Mouse (Mus musculus): Measurements from ENCODE around the gene Med24. TPM values are rescaled to one million over a fixed set of nuclear protein-coding genes. Genes with fewer than 3 reads are reported as not detected.
"Not testable (repeated sequence)": the region's sequence is repeated elsewhere in the genome, so short reads cannot be mapped to it uniquely, and the experiment has no call there.

The Med24 gene
- polyA plus RNA-seq, 1 experiment, result 18.4 TPM

DNA sequence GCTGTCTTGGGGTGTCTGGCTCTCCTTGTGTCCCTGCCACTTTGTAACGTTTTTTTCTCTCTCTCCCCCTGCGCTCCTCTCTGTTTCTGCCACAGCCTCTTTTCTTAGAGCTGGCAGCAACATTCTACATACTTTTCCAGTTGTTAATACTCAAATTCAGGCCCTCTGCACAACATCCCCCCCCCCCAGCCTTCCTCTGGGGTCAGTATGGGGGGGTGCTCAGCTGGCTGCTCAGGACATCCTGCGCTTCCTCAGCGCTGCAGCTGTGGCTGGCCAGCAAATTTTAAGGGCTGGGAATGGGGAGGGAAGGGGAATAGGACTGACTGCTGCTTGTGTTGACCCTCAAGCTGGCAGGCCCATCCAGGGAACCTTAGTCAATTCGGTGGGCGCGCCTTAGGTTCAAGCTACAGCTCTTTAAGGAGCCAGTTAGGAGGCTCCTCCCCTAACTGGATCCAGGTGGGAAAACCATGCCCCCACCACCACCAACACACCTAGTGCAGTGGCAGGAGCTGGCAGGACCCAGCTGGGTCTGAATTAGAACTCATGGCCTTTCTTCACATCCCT, 15.3 kb upstream of the Med24 start:
- Histone ChIP-seq H3K4me3 (ENCODE audit: insufficient read depth, low read depth, low read length) (peak overlapping the region; percentile 99), H3K27ac (replicated peaks; ENCODE audit: low read depth, low read length) (peak overlapping the region; percentile 46), H3K4me1 (ENCODE audit: control insufficient read depth, insufficient read depth, insufficient read length, low read length) (peaks cover 56% of the 10 kb centered on the region)

GRCm38 (mm10) chr11:98743655-98744345, 14.6 kb upstream of the Med24 start:
- H3K4me1 ChIP-seq (ENCODE audit: control insufficient read depth, insufficient read depth, insufficient read length, low read length), result peaks cover 50% of the 10 kb centered on the region
- peak overlapping the region; percentile 19; the same call in 1 of the 2 replicates for H3K27ac ChIP-seq (replicated peaks; ENCODE audit: low read depth, low read length)
- H3K4me3 ChIP-seq (ENCODE audit: insufficient read depth, low read depth, low read length), result peak overlapping the region; percentile 99

GRCm38 (mm10) chr11:98742397-98743291, 13.4 kb upstream of the Med24 start:
- Histone ChIP-seq H3K4me3 (ENCODE audit: insufficient read depth, low read depth, low read length) (peak overlapping the region; percentile 99), H3K4me1 (ENCODE audit: control insufficient read depth, insufficient read depth, insufficient read length, low read length) (peaks cover 39% of the 10 kb centered on the region)

GRCm38 (mm10) chr11:98741622-98742396, 12.6 kb upstream of the Med24 start:
- Histone ChIP-seq H3K27ac (replicated peaks; ENCODE audit: low read depth, low read length) (peak overlapping the region; percentile 86), H3K4me3 (ENCODE audit: insufficient read depth, low read depth, low read length) (peak overlapping the region; percentile 99), H3K4me1 (ENCODE audit: control insufficient read depth, insufficient read depth, insufficient read length, low read length) (peaks cover 33% of the 10 kb centered on the region)

More at GRCm38 (mm10) chr11:98742397-98743291, 13.4 kb upstream of the Med24 start:
- H3K27ac ChIP-seq (replicated peaks; ENCODE audit: low read depth, low read length), result peak overlapping the region; percentile 86

DNA sequence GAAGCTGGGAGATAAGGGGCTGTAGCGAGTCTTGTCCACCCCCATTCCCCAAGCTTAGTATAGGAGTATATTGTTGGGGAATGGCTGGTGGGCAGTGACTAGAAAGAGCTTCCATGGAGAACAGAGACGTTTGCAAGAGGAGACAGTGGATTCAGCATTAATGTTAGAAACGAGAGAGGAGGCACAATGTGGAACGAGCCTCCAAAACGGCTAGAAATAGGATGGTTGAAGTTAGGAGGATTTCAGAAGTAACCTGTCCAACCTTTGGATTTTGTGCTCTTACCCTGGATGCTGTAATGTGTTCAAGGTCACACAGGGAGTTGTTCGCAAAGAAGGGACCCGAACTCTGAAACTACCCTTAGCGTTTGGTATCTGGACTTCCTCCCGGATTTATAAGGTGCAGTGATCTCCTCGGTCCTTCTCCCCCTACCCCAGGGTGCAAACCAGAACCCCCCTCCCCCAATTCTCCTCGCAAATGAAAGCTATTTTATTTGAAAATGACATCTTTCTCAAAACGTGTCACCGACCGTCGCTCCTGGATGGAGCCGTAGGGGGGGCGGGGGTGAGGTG, 11.9 kb upstream of the Med24 start:
- Histone ChIP-seq H3K4me3 (ENCODE audit: insufficient read depth, low read depth, low read length) (peak overlapping the region; percentile 65), H3K4me1 (ENCODE audit: control insufficient read depth, insufficient read depth, insufficient read length, low read length) (peaks cover 26% of the 10 kb centered on the region), H3K27ac (replicated peaks; ENCODE audit: low read depth, low read length) (peak overlapping the region; percentile 59)

GRCm38 (mm10) chr11:98740393-98741050, 11.3 kb upstream of the Med24 start, which contains the start of gene Thra:
Gene Thra, plus strand, starts transcription at chr11:98740638.
- peaks cover 20% of the 10 kb centered on the region for H3K4me1 ChIP-seq (ENCODE audit: control insufficient read depth, insufficient read depth, insufficient read length, low read length)
- peak within 1 kb of the TSS; percentile 65 for H3K4me3 ChIP-seq (ENCODE audit: insufficient read depth, low read depth, low read length)
- H3K27ac ChIP-seq (replicated peaks; ENCODE audit: low read depth, low read length), result peak within 1 kb of the TSS; percentile 59

GRCm38 (mm10) chr11:98740026-98740392, 10.8 kb upstream of the Med24 start:
- peaks cover 18% of the 10 kb centered on the region for H3K4me1 ChIP-seq (ENCODE audit: control insufficient read depth, insufficient read depth, insufficient read length, low read length)
- peak overlapping the region; percentile 54; the same call in 1 of the 2 replicates for H3K27ac ChIP-seq (replicated peaks; ENCODE audit: low read depth, low read length)
- H3K4me3 ChIP-seq (ENCODE audit: insufficient read depth, low read depth, low read length), result peak overlapping the region; percentile 65

DNA sequence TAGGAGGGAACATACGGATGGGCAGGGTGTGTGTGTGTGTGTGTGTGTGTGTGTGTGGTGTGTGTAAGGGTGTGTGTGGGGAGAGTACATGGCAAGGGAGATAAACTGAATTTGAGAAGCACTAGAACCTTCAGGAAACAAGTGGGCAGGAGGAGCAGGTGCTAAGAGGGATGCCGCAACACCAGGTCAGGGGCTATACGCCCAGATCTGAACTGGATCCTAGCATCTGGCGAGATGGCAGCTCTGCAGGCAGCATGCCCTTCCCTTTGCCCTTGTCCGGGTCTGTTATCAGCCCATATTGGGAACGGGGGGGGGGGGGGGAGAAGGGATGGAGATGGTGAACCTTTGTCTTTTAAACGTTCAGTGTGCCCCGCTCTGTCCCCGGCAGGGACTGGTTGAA, 9.7 kb upstream of the Med24 start:
- H3K4me3 ChIP-seq (ENCODE audit: insufficient read depth, low read depth, low read length), result no peak overlapping the region
- H3K27ac ChIP-seq (replicated peaks; ENCODE audit: low read depth, low read length), result no peak overlapping the region
- H3K4me1 ChIP-seq (ENCODE audit: control insufficient read depth, insufficient read depth, insufficient read length, low read length), result peaks cover 10% of the 10 kb centered on the region

GRCm38 (mm10) chr11:98738428-98738911, 9.2 kb upstream of the Med24 start:
- peaks cover 5% of the 10 kb centered on the region for H3K4me1 ChIP-seq (ENCODE audit: control insufficient read depth, insufficient read depth, insufficient read length, low read length)
- H3K4me3 ChIP-seq (ENCODE audit: insufficient read depth, low read depth, low read length), result no peak overlapping the region
- H3K27ac ChIP-seq (replicated peaks; ENCODE audit: low read depth, low read length), result no peak overlapping the region

GRCm38 (mm10) chr11:98737220-98737619, 8.0 kb upstream of the Med24 start:
- H3K4me3 ChIP-seq (ENCODE audit: insufficient read depth, low read depth, low read length); H3K4me1 ChIP-seq (ENCODE audit: control insufficient read depth, insufficient read depth, insufficient read length, low read length); H3K27ac ChIP-seq (replicated peaks; ENCODE audit: low read depth, low read length): not testable (repeated sequence)

DNA sequence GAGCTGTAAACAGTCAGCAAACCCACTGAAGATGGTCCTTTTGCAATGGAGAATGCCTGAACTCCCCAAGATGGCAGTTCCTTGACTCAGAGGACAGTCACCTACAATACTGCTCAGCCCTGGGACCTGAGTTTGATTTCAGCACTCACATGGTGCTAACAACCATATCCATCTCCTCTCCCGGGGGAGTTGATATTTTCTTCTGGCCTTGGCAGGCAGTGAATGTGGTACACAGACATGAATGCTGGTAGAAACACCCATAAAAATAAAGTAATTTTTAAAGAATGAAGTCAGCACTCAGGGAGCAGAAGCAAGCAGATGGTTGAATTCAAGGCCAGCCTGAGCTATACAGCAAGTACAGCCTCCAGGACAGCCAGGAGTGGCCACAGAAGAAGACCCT, 6.9 kb upstream of the Med24 start:
- Histone ChIP-seq H3K27ac (replicated peaks; ENCODE audit: low read depth, low read length) (no peak overlapping the region), H3K4me3 (ENCODE audit: insufficient read depth, low read depth, low read length) (no peak overlapping the region), H3K4me1 (ENCODE audit: control insufficient read depth, insufficient read depth, insufficient read length, low read length) (peaks cover 5% of the 10 kb centered on the region)

DNA sequence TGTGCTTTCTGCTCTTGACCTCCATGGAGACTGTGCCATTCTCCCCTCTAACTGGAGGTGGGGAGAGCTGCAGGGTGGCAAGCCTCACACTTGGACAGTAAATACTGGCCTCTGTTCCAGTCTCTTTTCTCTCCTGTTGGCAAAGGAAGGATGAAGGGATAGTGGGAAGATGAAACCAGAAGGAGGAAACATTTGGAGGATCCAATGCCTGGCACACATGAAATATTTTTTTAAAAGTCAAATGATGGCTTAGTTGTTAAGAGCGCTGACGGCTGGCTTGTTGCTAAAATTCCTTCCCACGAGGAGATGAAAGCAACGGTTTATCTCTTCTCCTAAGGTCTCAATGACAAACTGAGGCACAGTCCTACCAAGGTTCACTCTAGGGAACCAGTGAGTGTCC, 5.9 kb upstream of the Med24 start:
- no peak overlapping the region for H3K4me3 ChIP-seq (ENCODE audit: insufficient read depth, low read depth, low read length)
- H3K4me1 ChIP-seq (ENCODE audit: control insufficient read depth, insufficient read depth, insufficient read length, low read length), result peaks cover 3% of the 10 kb centered on the region; the same call in 1 of the 2 replicates
- no peak overlapping the region for H3K27ac ChIP-seq (replicated peaks; ENCODE audit: low read depth, low read length)

- Histone ChIP-seq H3K4me3 (ENCODE audit: insufficient read depth, low read depth, low read length) (no peak overlapping the region), H3K27ac (replicated peaks; ENCODE audit: low read depth, low read length) (no peak overlapping the region), H3K4me1 (ENCODE audit: control insufficient read depth, insufficient read depth, insufficient read length, low read length) (no peaks in the 10 kb centered on the region)
Measured at GRCm38 (mm10) chr11:98734020-98734419, 4.8 kb upstream of the Med24 start.

DNA sequence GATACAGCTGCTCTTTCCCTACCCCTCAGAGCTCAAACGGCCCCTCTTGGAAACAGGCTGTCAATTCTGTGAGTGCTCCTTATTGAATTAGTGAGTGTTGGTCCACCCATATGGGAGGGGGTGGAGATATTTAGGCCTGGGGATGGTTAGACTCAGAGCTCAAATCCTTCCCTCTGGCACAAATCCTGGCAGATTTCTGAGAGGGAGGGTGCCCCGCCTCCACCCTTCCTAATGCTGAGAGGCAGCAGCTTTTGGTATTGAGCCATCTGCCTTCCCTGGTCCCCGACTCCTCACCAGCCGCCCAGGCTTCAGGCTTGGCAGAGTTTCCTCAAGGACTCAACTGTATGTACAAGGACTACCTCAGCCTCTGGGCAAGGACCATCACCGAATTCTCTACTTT, 1.9 kb upstream of the Med24 start:
- Histone ChIP-seq H3K4me3 (ENCODE audit: insufficient read depth, low read depth, low read length) (no peak overlapping the region), H3K4me1 (ENCODE audit: control insufficient read depth, insufficient read depth, insufficient read length, low read length) (0 out of 2 replicates have a peak, but pooled peaks cover 3% of the 10 kb centered on the region), H3K27ac (replicated peaks; ENCODE audit: low read depth, low read length) (no peak overlapping the region)

Data from brown adipose tissue, adult 24 weeks (tissue).